ENCODE assay signal across 27 mouse cellular contexts in genomic region chr6:52268341-52268740, GRCm38 (mm10). TPM values are rescaled to one million over a fixed set of nuclear protein-coding genes. Genes with fewer than 3 reads are reported as not detected.
A peak's percentile ranks its signal among the peaks of the same experiment; 100 is the strongest.
DNase-seq lines count a peak whose midpoint lies in the region; ATAC-seq lines count a peak whose summit lies in the region.
"Had no signal": no experiment of that assay in that cellular context is flagged by ENCODE, and none has a peak within 500 bp of the region (broad histone marks: within the 10 kb centered on the region; RNA-seq: fewer than 3 reads in every experiment).

No protein-coding gene starts in this region.

- H3K4me3 ChIP-seq in heart, embryonic 10.5 days: no peak overlapping the region
- no peak overlapping the region for H3K4me3 ChIP-seq in embryonic facial prominence, embryonic 10.5 days
- peak overlapping the region; percentile 16 for H3K4me3 ChIP-seq in limb, embryonic 13.5 days
- H3K4me3 ChIP-seq: forebrain, embryonic 12.5 days; heart, adult 2 months; heart, embryonic 13.5 days; hindbrain, embryonic 12.5 days had no signal

- H3K36me3 ChIP-seq in heart, embryonic 10.5 days: no peaks in the 10 kb centered on the region
- H3K36me3 ChIP-seq in embryonic facial prominence, embryonic 10.5 days (replicated peaks): no peaks in the 10 kb centered on the region
- no peaks in the 10 kb centered on the region for H3K36me3 ChIP-seq in limb, embryonic 13.5 days
- H3K36me3 ChIP-seq: forebrain, embryonic 12.5 days; heart, embryonic 13.5 days; hindbrain, embryonic 12.5 days had no signal

- DNase-seq in heart, embryonic 10.5 days (ENCODE audit: low spot score): peak; percentile 69
- no peak for DNase-seq in heart, adult 9 months (ENCODE audit: low spot score in 2 of 2)
- peak; percentile 31 for DNase-seq in embryo, embryonic 11 days
- DNase-seq in embryonic facial prominence, embryonic 10.5 days (ENCODE audit: low spot score): peak; percentile 25
- no peak for DNase-seq in adrenal gland, adult 2 months
- DNase-seq in lung, postnatal 36 days: no peak
- DNase-seq: adrenal gland, postnatal 25 days; cerebellum, adult 18-20 months; cerebellum, adult 9-11 months; cerebellum, postnatal 36 days; gastrocnemius, postnatal 10 days; heart, adult 2 months; heart, postnatal 36 days had no signal

- 2% methylated on average over 7 of the region's 7 CpGs for WGBS in heart, embryonic 10.5 days
- WGBS in embryonic facial prominence, embryonic 10.5 days: 2% methylated on average over 7 of the region's 7 CpGs
- WGBS in limb, embryonic 13.5 days: 20% methylated on average over 7 of the region's 7 CpGs

- H3K9ac ChIP-seq in limb, embryonic 13.5 days: peak overlapping the region; percentile 48; the same call in 1 of the 2 replicates
- H3K9ac ChIP-seq: forebrain, embryonic 12.5 days; heart, embryonic 13.5 days; hindbrain, embryonic 12.5 days had no signal

- H3K9me3 ChIP-seq in heart, embryonic 10.5 days: no peaks in the 10 kb centered on the region
- no peaks in the 10 kb centered on the region for H3K9me3 ChIP-seq in embryonic facial prominence, embryonic 10.5 days
- no peaks in the 10 kb centered on the region for H3K9me3 ChIP-seq in limb, embryonic 13.5 days
- H3K9me3 ChIP-seq: forebrain, embryonic 12.5 days; heart, embryonic 13.5 days; hindbrain, embryonic 12.5 days had no signal

- H3K27ac ChIP-seq in heart, embryonic 10.5 days: no peak overlapping the region
- no peak overlapping the region for H3K27ac ChIP-seq in embryonic facial prominence, embryonic 10.5 days (replicated peaks)
- H3K27ac ChIP-seq in limb, embryonic 13.5 days: no peak overlapping the region
- H3K27ac ChIP-seq: forebrain, embryonic 12.5 days; heart, adult 2 months; heart, embryonic 13.5 days; hindbrain, embryonic 12.5 days had no signal

- no peaks in the 10 kb centered on the region for H3K4me1 ChIP-seq in heart, embryonic 10.5 days
- no peaks in the 10 kb centered on the region for H3K4me1 ChIP-seq in embryonic facial prominence, embryonic 10.5 days
- H3K4me1 ChIP-seq in limb, embryonic 13.5 days: peaks cover 52% of the 10 kb centered on the region
- H3K4me1 ChIP-seq: forebrain, embryonic 12.5 days; hindbrain, embryonic 12.5 days had no signal

- no peak for ATAC-seq in limb, embryonic 13.5 days (ENCODE audit: low FRiP score, low read depth)
- ATAC-seq: activated CD4-positive, CD25-positive, alpha-beta regulatory T cell, adult 4 months; forebrain, embryonic 16.5 days; hindbrain, embryonic 16.5 days; Patski had no signal

- H3K4me2 ChIP-seq in limb, embryonic 13.5 days (replicated peaks): peak overlapping the region; percentile 52
- H3K4me2 ChIP-seq: forebrain, embryonic 12.5 days; heart, embryonic 13.5 days; hindbrain, embryonic 12.5 days had no signal

- peaks cover 98% of the 10 kb centered on the region for H3K27me3 ChIP-seq in heart, embryonic 10.5 days (ENCODE audit: insufficient read depth, poor library complexity, severe bottlenecking)
- H3K27me3 ChIP-seq in embryonic facial prominence, embryonic 10.5 days (replicated peaks; ENCODE audit: low read depth, poor library complexity, severe bottlenecking): peaks cover 100% of the 10 kb centered on the region
- H3K27me3 ChIP-seq in limb, embryonic 13.5 days: peaks cover 62% of the 10 kb centered on the region

RNA-seq across cellular contexts. Expression of gene Hoxa13, which starts 7.7 kb away (rescaled TPM):
- polyA plus RNA-seq in heart, embryonic 10.5 days (2016; fragmentation: Nextera tagmentation; extraction: Ambion mirVana): not detected in 2 replicates
- not detected in 2 replicates for polyA plus RNA-seq in embryonic facial prominence, embryonic 10.5 days (2016; fragmentation: Nextera tagmentation; extraction: Ambion mirVana)
- 24.5 and 27.7 TPM in 2 replicates for polyA plus RNA-seq in limb, embryonic 13.5 days (2015; fragmentation: Nextera tagmentation; extraction: Ambion mirVana)
- total RNA-seq in adrenal gland, adult 2 months (2021): not detected
- polyA plus RNA-seq in adrenal gland, adult 2 months (2012; rRNA removed): not detected in 2 replicates
- total RNA-seq: adrenal gland, adult 18-20 months; adrenal gland, postnatal 25 days; heart, adult 2 months; heart, postnatal 36 days had no signal
- polyA plus RNA-seq: activated CD4-positive, CD25-positive, alpha-beta regulatory T cell, adult 4 months; embryonic facial prominence, embryonic 14.5 days; forebrain, embryonic 12.5 days; forebrain, embryonic 16.5 days; frontal cortex, adult 2 months; heart, adult 2 months; heart, embryonic 13.5 days; heart, postnatal 0 days; hindbrain, embryonic 12.5 days; hindbrain, embryonic 16.5 days had no signal

RNA-seq across cellular contexts. Expression of gene Hoxa11, which starts 22.7 kb away (rescaled TPM):
- 0.06 and 1.7 TPM in 2 replicates for polyA plus RNA-seq in heart, embryonic 10.5 days (2016; fragmentation: Nextera tagmentation; extraction: Ambion mirVana)
- not detected in 2 replicates for polyA plus RNA-seq in embryonic facial prominence, embryonic 10.5 days (2016; fragmentation: Nextera tagmentation; extraction: Ambion mirVana)
- 44.5 and 55.0 TPM in 2 replicates for polyA plus RNA-seq in limb, embryonic 13.5 days (2015; fragmentation: Nextera tagmentation; extraction: Ambion mirVana)
- total RNA-seq in adrenal gland, adult 2 months (2021): not detected
- polyA plus RNA-seq in adrenal gland, adult 2 months (2012; rRNA removed): not detected in 2 replicates
- total RNA-seq: adrenal gland, adult 18-20 months; adrenal gland, postnatal 25 days; CH12.LX; heart, adult 2 months; heart, postnatal 36 days had no signal
- polyA plus RNA-seq: activated CD4-positive, CD25-positive, alpha-beta regulatory T cell, adult 4 months; embryonic facial prominence, embryonic 14.5 days; forebrain, embryonic 12.5 days; forebrain, embryonic 16.5 days; heart, adult 2 months; heart, embryonic 13.5 days; heart, postnatal 0 days; hindbrain, embryonic 12.5 days; hindbrain, embryonic 16.5 days had no signal

RNA-seq across cellular contexts. Expression of gene Hoxa10, which starts 27.7 kb away (rescaled TPM):
- polyA plus RNA-seq in heart, embryonic 10.5 days (2016; fragmentation: Nextera tagmentation; extraction: Ambion mirVana): 0.30 and 3.6 TPM in 2 replicates
- not detected in 2 replicates for polyA plus RNA-seq in embryonic facial prominence, embryonic 10.5 days (2016; fragmentation: Nextera tagmentation; extraction: Ambion mirVana)
- polyA plus RNA-seq in limb, embryonic 13.5 days (2015; fragmentation: Nextera tagmentation; extraction: Ambion mirVana): 191 and 207 TPM in 2 replicates
- total RNA-seq in adrenal gland, adult 2 months (2021): not detected
- polyA plus RNA-seq in adrenal gland, adult 2 months (2012; rRNA removed): 0.22 TPM in 1 of 2 replicates, not detected in the other
- total RNA-seq: adrenal gland, postnatal 25 days; heart, adult 2 months; heart, postnatal 36 days had no signal
- polyA plus RNA-seq: activated CD4-positive, CD25-positive, alpha-beta regulatory T cell, adult 4 months; embryonic facial prominence, embryonic 14.5 days; forebrain, embryonic 12.5 days; forebrain, embryonic 16.5 days; frontal cortex, adult 2 months; heart, adult 2 months; heart, embryonic 13.5 days; heart, postnatal 0 days; hindbrain, embryonic 12.5 days; hindbrain, embryonic 16.5 days had no signal

RNA-seq across cellular contexts. Expression of gene Hoxa9, which starts 37.5 kb away (rescaled TPM):
- 0.37 and 5.6 TPM in 2 replicates for polyA plus RNA-seq in heart, embryonic 10.5 days (2016; fragmentation: Nextera tagmentation; extraction: Ambion mirVana)
- not detected in 2 replicates for polyA plus RNA-seq in embryonic facial prominence, embryonic 10.5 days (2016; fragmentation: Nextera tagmentation; extraction: Ambion mirVana)
- polyA plus RNA-seq in limb, embryonic 13.5 days (2015; fragmentation: Nextera tagmentation; extraction: Ambion mirVana): 58.3 and 63.5 TPM in 2 replicates
- total RNA-seq in adrenal gland, adult 2 months (2021): 1 to 10 TPM in 1 of 2 experiments, under 1 TPM in 1; 0.75 to 1.6 TPM
- 1.7 and 3.8 TPM in 2 replicates for polyA plus RNA-seq in adrenal gland, adult 2 months (2012; rRNA removed)
- total RNA-seq: heart, adult 2 months; heart, postnatal 36 days had no signal
- polyA plus RNA-seq: forebrain, embryonic 12.5 days; forebrain, embryonic 16.5 days; frontal cortex, adult 2 months; heart, postnatal 0 days had no signal

RNA-seq across cellular contexts. Expression of gene Evx1, which starts 45.0 kb away (rescaled TPM):
- polyA plus RNA-seq in heart, embryonic 10.5 days (2016; fragmentation: Nextera tagmentation; extraction: Ambion mirVana): 0.10 TPM in 1 of 2 replicates, not detected in the other
- 0.19 and 0.80 TPM in 2 replicates for polyA plus RNA-seq in embryonic facial prominence, embryonic 10.5 days (2016; fragmentation: Nextera tagmentation; extraction: Ambion mirVana)
- polyA plus RNA-seq in limb, embryonic 13.5 days (2015; fragmentation: Nextera tagmentation; extraction: Ambion mirVana): 0.89 and 1.4 TPM in 2 replicates
- total RNA-seq in adrenal gland, adult 2 months (2021): under 1 TPM in 1 of 2 experiments, not detected in 1; 0.14 TPM
- not detected in 2 replicates for polyA plus RNA-seq in adrenal gland, adult 2 months (2012; rRNA removed)
- total RNA-seq: adrenal gland, adult 18-20 months; adrenal gland, postnatal 25 days; CH12.LX; gastrocnemius, postnatal 10 days; heart, adult 2 months; heart, postnatal 36 days had no signal
- polyA plus RNA-seq: activated CD4-positive, CD25-positive, alpha-beta regulatory T cell, adult 4 months; forebrain, embryonic 12.5 days; forebrain, embryonic 16.5 days; frontal cortex, adult 2 months; heart, adult 2 months; heart, embryonic 13.5 days; heart, postnatal 0 days; intestine, embryonic 14.5 days; Patski had no signal

Comparison
In these comparisons a context has a peak if more than half of its experiments do, and no peak if none do; other contexts are left out.
1. DNase-seq: peak in heart, embryonic 10.5 days (single experiment), embryo, embryonic 11 days (single experiment) and embryonic facial prominence, embryonic 10.5 days (single experiment); none in heart, adult 9 months (0 of 2), adrenal gland, adult 2 months (single experiment) and lung, postnatal 36 days (single experiment).
2. RNA of gene Hoxa13, which starts 7.7 kb away (polyA plus RNA-seq): 24.5 to 27.7 TPM in limb, embryonic 13.5 days; not detected in heart, embryonic 10.5 days, not detected in embryonic facial prominence, embryonic 10.5 days and not detected in adrenal gland, adult 2 months; every median in the first group is over 10 times any median in the second.
3. RNA of gene Hoxa11, which starts 22.7 kb away (polyA plus RNA-seq): 44.5 to 55.0 TPM in limb, embryonic 13.5 days; 0.06 to 1.7 TPM in heart, embryonic 10.5 days, not detected in embryonic facial prominence, embryonic 10.5 days and not detected in adrenal gland, adult 2 months; every median in the first group is over 10 times any median in the second.
4. RNA of gene Hoxa10, which starts 27.7 kb away (polyA plus RNA-seq): 191 to 207 TPM in limb, embryonic 13.5 days; 0.30 to 3.6 TPM in heart, embryonic 10.5 days, 0.22 TPM in adrenal gland, adult 2 months and not detected in embryonic facial prominence, embryonic 10.5 days; every median in the first group is over 10 times any median in the second.